Mouse (Mus musculus): Measurements from ENCODE around the gene Rpp40. TPM values are rescaled to one million over a fixed set of nuclear protein-coding genes. Genes with fewer than 3 reads are reported as not detected.

The Rpp40 gene
- polyA plus RNA-seq, 1 experiment: 14.9 TPM

- no peaks in the 10 kb centered on the region for H3K36me3 ChIP-seq (ENCODE audit: control insufficient read depth, insufficient read depth)
- no peak overlapping the region for H3ac ChIP-seq (ENCODE audit: control insufficient read depth, insufficient read length, low read depth)
- TF ChIP-seq CEBPB (IDR thresholded peaks at IDR 0.05; ENCODE audit: low read depth) (no peak), USF1 (IDR thresholded peaks at IDR 0.05; ENCODE audit: low read depth) (no peak), FOSL1 (IDR thresholded peaks at IDR 0.05; ENCODE audit: insufficient read depth, low read length, poor library complexity, severe bottlenecking) (no peak), MYOG (IDR thresholded peaks at IDR 0.05; ENCODE audit: control insufficient read depth, extremely low read depth, insufficient read length) (no peak), MYOD1 (IDR thresholded peaks at IDR 0.05; ENCODE audit: control insufficient read depth, insufficient read length, low read depth) (no peak), CTCF (IDR thresholded peaks at IDR 0.05; ENCODE audit: control insufficient read depth, insufficient read depth, insufficient read length) (no peak), MAX (IDR thresholded peaks at IDR 0.05) (no peak)
- no peak overlapping the region for H3K4me3 ChIP-seq (ENCODE audit: insufficient read depth, poor library complexity, severe bottlenecking)
- no peaks in the 10 kb centered on the region for H3K79me3 ChIP-seq (ENCODE audit: low read depth)
- no peaks in the 10 kb centered on the region for H3K79me2 ChIP-seq (ENCODE audit: control insufficient read depth, insufficient read depth)
- no peaks in the 10 kb centered on the region for H3K27me3 ChIP-seq (ENCODE audit: control insufficient read depth, insufficient read depth, insufficient read length)
These were observed 33.9 kb upstream of the Rpp40 start for GRCm38 (mm10) chr13:35939871-35940665.

DNA sequence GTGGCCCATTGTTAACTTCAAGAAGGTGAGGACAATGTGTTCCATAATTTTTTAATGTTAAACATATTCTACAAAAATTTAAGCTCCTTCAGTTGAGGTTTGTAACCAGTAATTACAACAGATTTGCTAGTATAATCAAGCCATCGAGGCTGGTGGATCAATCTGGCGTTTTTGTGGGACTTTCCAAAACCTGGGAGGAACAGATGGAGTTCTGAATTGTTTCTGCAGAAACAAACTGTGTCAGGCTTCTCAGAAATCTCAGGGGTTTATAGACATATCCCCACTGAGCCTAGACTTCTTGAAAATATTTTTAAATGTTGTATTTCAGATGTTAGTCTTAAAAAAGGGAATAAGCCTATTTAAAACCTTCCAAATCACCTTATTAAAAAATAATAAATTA, 31.8 kb upstream of the Rpp40 start:
- Histone ChIP-seq H3K27me3 (ENCODE audit: control insufficient read depth, insufficient read depth, insufficient read length) (no peaks in the 10 kb centered on the region), H3K79me3 (ENCODE audit: low read depth) (no peaks in the 10 kb centered on the region), H3K79me2 (ENCODE audit: control insufficient read depth, insufficient read depth) (no peaks in the 10 kb centered on the region), H3K4me3 (ENCODE audit: insufficient read depth, poor library complexity, severe bottlenecking) (no peak overlapping the region), H3ac (ENCODE audit: control insufficient read depth, insufficient read length, low read depth) (no peak overlapping the region), H3K36me3 (ENCODE audit: control insufficient read depth, insufficient read depth) (no peaks in the 10 kb centered on the region)
- no peak for TF ChIP-seq MYOD1 (IDR thresholded peaks at IDR 0.05; ENCODE audit: control insufficient read depth, insufficient read length, low read depth)
- TF ChIP-seq MAX (IDR thresholded peaks at IDR 0.05): no peak
- no peak for TF ChIP-seq MYOG (IDR thresholded peaks at IDR 0.05; ENCODE audit: control insufficient read depth, extremely low read depth, insufficient read length)
- no peak for TF ChIP-seq FOSL1 (IDR thresholded peaks at IDR 0.05; ENCODE audit: insufficient read depth, low read length, poor library complexity, severe bottlenecking)
- no peak for TF ChIP-seq CEBPB (IDR thresholded peaks at IDR 0.05; ENCODE audit: low read depth)
- TF ChIP-seq USF1 (IDR thresholded peaks at IDR 0.05; ENCODE audit: low read depth): no peak
- no peak for TF ChIP-seq CTCF (IDR thresholded peaks at IDR 0.05; ENCODE audit: control insufficient read depth, insufficient read depth, insufficient read length)

- H3K4me3 ChIP-seq (ENCODE audit: insufficient read depth, poor library complexity, severe bottlenecking): no peak overlapping the region
- no peaks in the 10 kb centered on the region for H3K79me3 ChIP-seq (ENCODE audit: low read depth)
- no peaks in the 10 kb centered on the region for H3K36me3 ChIP-seq (ENCODE audit: control insufficient read depth, insufficient read depth)
- H3K27me3 ChIP-seq (ENCODE audit: control insufficient read depth, insufficient read depth, insufficient read length): no peaks in the 10 kb centered on the region
- TF ChIP-seq CEBPB (IDR thresholded peaks at IDR 0.05; ENCODE audit: low read depth): no peak
- no peak for TF ChIP-seq MYOD1 (IDR thresholded peaks at IDR 0.05; ENCODE audit: control insufficient read depth, insufficient read length, low read depth)
- no peak for TF ChIP-seq CTCF (IDR thresholded peaks at IDR 0.05; ENCODE audit: control insufficient read depth, insufficient read depth, insufficient read length)
- no peak for TF ChIP-seq USF1 (IDR thresholded peaks at IDR 0.05; ENCODE audit: low read depth)
- no peak overlapping the region for H3ac ChIP-seq (ENCODE audit: control insufficient read depth, insufficient read length, low read depth)
- H3K79me2 ChIP-seq (ENCODE audit: control insufficient read depth, insufficient read depth): no peaks in the 10 kb centered on the region
These were observed 5.3 kb upstream of the Rpp40 start for GRCm38 (mm10) chr13:35911476-35911875.

- Histone ChIP-seq H3K79me3 (ENCODE audit: low read depth) (no peaks in the 10 kb centered on the region), H3K27me3 (ENCODE audit: control insufficient read depth, insufficient read depth, insufficient read length) (no peaks in the 10 kb centered on the region), H3K79me2 (ENCODE audit: control insufficient read depth, insufficient read depth) (no peaks in the 10 kb centered on the region), H3ac (ENCODE audit: control insufficient read depth, insufficient read length, low read depth) (peak overlapping the region; percentile 83), H3K4me3 (ENCODE audit: insufficient read depth, poor library complexity, severe bottlenecking) (peak overlapping the region; percentile 50), H3K36me3 (ENCODE audit: control insufficient read depth, insufficient read depth) (peaks cover 2% of the 10 kb centered on the region)
- no peak for TF ChIP-seq MYOG (IDR thresholded peaks at IDR 0.05; ENCODE audit: control insufficient read depth, extremely low read depth, insufficient read length)
- no peak for TF ChIP-seq MYOD1 (IDR thresholded peaks at IDR 0.05; ENCODE audit: control insufficient read depth, insufficient read length, low read depth)
- TF ChIP-seq FOSL1 (IDR thresholded peaks at IDR 0.05; ENCODE audit: insufficient read depth, low read length, poor library complexity, severe bottlenecking): no peak
- no peak for TF ChIP-seq USF1 (IDR thresholded peaks at IDR 0.05; ENCODE audit: low read depth)
- no peak for TF ChIP-seq MAX (IDR thresholded peaks at IDR 0.05)
- TF ChIP-seq CTCF (IDR thresholded peaks at IDR 0.05; ENCODE audit: control insufficient read depth, insufficient read depth, insufficient read length): no peak
- no peak for TF ChIP-seq CEBPB (IDR thresholded peaks at IDR 0.05; ENCODE audit: low read depth)
These were observed 781 bp downstream of the Rpp40 start for GRCm38 (mm10) chr13:35905378-35905777.

DNA sequence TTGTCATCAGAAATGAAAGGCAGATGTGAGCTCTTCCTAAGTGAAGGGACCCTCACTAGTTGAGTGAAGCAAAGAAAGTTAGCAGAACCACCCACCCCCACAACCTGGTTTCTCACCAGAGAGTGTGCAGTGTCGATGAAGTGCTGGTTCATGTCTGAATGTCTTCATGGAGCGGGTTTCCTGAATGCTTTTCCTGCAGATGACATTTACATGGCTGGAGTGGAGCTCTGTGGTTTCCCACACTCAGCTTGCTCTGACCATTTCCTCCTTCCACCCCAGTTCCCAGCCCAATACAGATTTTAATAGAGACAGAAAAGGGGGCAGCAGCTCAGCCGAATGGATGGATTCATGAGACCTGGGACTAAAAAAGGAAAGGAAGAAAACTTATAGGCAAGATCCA, 13.3 kb downstream of the Rpp40 start:
- H3ac ChIP-seq (ENCODE audit: control insufficient read depth, insufficient read length, low read depth): no peak overlapping the region
- TF ChIP-seq USF1 (IDR thresholded peaks at IDR 0.05; ENCODE audit: low read depth) (no peak), MYOD1 (IDR thresholded peaks at IDR 0.05; ENCODE audit: control insufficient read depth, insufficient read length, low read depth) (no peak), MAX (IDR thresholded peaks at IDR 0.05) (no peak), FOSL1 (IDR thresholded peaks at IDR 0.05; ENCODE audit: insufficient read depth, low read length, poor library complexity, severe bottlenecking) (no peak), MYOG (IDR thresholded peaks at IDR 0.05; ENCODE audit: control insufficient read depth, extremely low read depth, insufficient read length) (no peak), CTCF (IDR thresholded peaks at IDR 0.05; ENCODE audit: control insufficient read depth, insufficient read depth, insufficient read length) (no peak), CEBPB (IDR thresholded peaks at IDR 0.05; ENCODE audit: low read depth) (no peak)
- H3K27me3 ChIP-seq (ENCODE audit: control insufficient read depth, insufficient read depth, insufficient read length): no peaks in the 10 kb centered on the region
- H3K79me3 ChIP-seq (ENCODE audit: low read depth): no peaks in the 10 kb centered on the region
- peaks cover 9% of the 10 kb centered on the region for H3K36me3 ChIP-seq (ENCODE audit: control insufficient read depth, insufficient read depth)
- H3K79me2 ChIP-seq (ENCODE audit: control insufficient read depth, insufficient read depth): no peaks in the 10 kb centered on the region
- no peak overlapping the region for H3K4me3 ChIP-seq (ENCODE audit: insufficient read depth, poor library complexity, severe bottlenecking)
